Mouse (Mus musculus): ENCODE measurements around the gene Tmem91. TPM values are rescaled to one million over a fixed set of nuclear protein-coding genes. Genes with fewer than 3 reads are reported as not detected.

Tmem91 gene
- polyA plus RNA-seq, 1 experiment = 0.48 TPM

DNA sequence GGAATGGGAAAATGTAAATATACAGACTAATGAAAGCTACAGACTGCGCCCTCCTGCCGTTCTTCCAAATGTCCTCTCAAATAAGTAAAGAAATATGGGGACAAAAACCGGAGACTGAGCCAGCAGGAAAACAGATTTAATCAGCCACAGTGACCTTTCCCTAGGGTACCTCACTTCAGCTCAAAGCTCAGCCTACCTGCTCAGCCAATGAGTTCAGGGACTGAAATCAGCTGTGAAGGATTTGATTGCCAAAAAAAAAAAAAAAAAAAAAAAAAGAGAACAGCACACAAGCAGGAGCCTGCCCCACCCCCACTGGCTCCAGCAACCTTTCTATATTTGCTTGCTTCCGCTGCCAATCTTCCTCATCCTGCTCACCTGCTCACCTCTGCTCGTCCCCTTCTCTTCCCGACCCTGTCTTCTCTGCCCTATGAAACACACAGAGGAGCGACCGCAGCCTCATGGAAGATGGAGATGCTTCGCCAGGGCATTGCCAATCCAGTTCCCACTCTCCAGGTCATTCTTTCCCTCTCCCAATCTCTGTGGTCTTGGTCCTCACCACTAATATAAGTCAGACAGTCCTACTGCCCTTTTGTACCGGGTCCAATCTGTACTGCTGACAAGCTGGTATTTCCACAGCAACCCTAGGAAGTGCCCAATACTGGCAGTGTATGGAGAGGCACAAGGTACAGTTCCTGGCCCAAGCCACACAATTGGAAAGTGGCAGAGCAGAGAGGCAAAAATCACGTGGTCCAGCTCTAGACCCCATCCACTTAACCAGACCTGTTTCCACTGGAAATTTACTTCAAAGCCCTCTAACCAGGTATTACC is 19.2 kb downstream of the Tmem91 start:
- TF ChIP-seq CTCF (conservative IDR thresholded peaks at IDR 0.05; ENCODE audit: insufficient read depth, insufficient read length, low read depth, low read length) = no peak
- TF ChIP-seq POLR2A (IDR thresholded peaks at IDR 0.05; ENCODE audit: low read depth, low read length) = no peak
- peak; percentile 82 for DNase-seq
- Histone ChIP-seq H3K27ac (ENCODE audit: insufficient read depth, low read depth, low read length) (peak overlapping the region; percentile 76), H3K36me3 (ENCODE audit: control insufficient read depth, insufficient read depth, low read length) (no peaks in the 10 kb centered on the region), H3K4me3 (ENCODE audit: insufficient read depth, low read depth, low read length) (peak overlapping the region; percentile 9; the same call in 1 of the 2 replicates), H3K27me3 (replicated peaks; ENCODE audit: control insufficient read depth, insufficient read depth, low read length) (no peaks in the 10 kb centered on the region), H3K4me1 (ENCODE audit: control insufficient read depth, insufficient read depth, low read length) (peaks cover 21% of the 10 kb centered on the region; the same call in 1 of the 2 replicates)
- WGBS = 46% methylated on average over 11 of the region's 11 CpGs

DNA sequence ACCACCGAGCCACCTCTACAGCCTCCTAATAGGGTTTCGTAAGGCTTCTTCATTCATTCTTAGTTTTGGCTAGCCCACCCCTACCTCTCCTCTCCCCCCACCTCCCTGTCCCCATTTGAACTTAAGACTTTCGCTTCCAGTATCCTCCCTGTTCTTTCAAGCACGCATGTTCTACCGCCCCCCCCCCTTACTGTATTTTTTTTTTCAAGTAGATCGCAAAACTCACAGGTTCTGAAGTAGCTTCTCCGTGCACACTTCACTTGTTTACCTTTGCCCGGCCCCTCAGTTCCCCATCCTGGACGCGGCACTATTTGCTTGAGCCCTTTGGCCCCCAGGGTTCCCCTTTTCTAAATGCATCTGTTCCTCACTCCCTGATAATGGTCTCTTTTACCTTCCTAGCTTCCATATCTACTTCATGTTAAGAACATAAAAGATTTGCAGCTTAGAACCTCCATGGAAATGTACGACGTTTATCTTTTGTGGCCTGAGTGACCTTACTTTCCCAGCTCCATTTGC is 22.7 kb downstream of the Tmem91 start:
- WGBS = 80% methylated on average over 12 of the region's 12 CpGs

GRCm38 (mm10) chr7:25651281-25651680 is 23.7 kb downstream of the Tmem91 start:
- 0 out of 2 replicates have a peak, but pooled peaks have one; percentile 27 for TF ChIP-seq CTCF (conservative IDR thresholded peaks at IDR 0.05; ENCODE audit: insufficient read depth, insufficient read length, low read depth, low read length)
- no peak for TF ChIP-seq POLR2A (IDR thresholded peaks at IDR 0.05; ENCODE audit: low read depth, low read length)
- no peaks in the 10 kb centered on the region for H3K36me3 ChIP-seq (ENCODE audit: control insufficient read depth, insufficient read depth, low read length)
- no peak for DNase-seq
- peaks cover 18% of the 10 kb centered on the region; the same call in 1 of the 2 replicates for H3K4me1 ChIP-seq (ENCODE audit: control insufficient read depth, insufficient read depth, low read length)
- no peak overlapping the region for H3K4me3 ChIP-seq (ENCODE audit: insufficient read depth, low read depth, low read length)
- no peak overlapping the region for H3K27ac ChIP-seq (ENCODE audit: insufficient read depth, low read depth, low read length)
- WGBS = 74% methylated on average over 8 of the region's 8 CpGs
- H3K27me3 ChIP-seq (replicated peaks; ENCODE audit: control insufficient read depth, insufficient read depth, low read length) = no peaks in the 10 kb centered on the region

More for the DNA sequence above, 22.7 kb downstream of the Tmem91 start:
- TF ChIP-seq CTCF (conservative IDR thresholded peaks at IDR 0.05; ENCODE audit: insufficient read depth, insufficient read length, low read depth, low read length) (no peak), POLR2A (IDR thresholded peaks at IDR 0.05; ENCODE audit: low read depth, low read length) (no peak)
- Histone ChIP-seq H3K36me3 (ENCODE audit: control insufficient read depth, insufficient read depth, low read length) (no peaks in the 10 kb centered on the region), H3K4me3 (ENCODE audit: insufficient read depth, low read depth, low read length) (no peak overlapping the region), H3K4me1 (ENCODE audit: control insufficient read depth, insufficient read depth, low read length) (peaks cover 25% of the 10 kb centered on the region; the same call in 1 of the 2 replicates), H3K27ac (ENCODE audit: insufficient read depth, low read depth, low read length) (no peak overlapping the region), H3K27me3 (replicated peaks; ENCODE audit: control insufficient read depth, insufficient read depth, low read length) (no peaks in the 10 kb centered on the region)
- no peak for DNase-seq

GRCm38 (mm10) chr7:25649839-25650238 is 25.1 kb downstream of the Tmem91 start:
- no peaks in the 10 kb centered on the region for H3K36me3 ChIP-seq (ENCODE audit: control insufficient read depth, insufficient read depth, low read length)
- no peak for DNase-seq
- 67% methylated on average over 5 of the region's 5 CpGs for WGBS

DNA sequence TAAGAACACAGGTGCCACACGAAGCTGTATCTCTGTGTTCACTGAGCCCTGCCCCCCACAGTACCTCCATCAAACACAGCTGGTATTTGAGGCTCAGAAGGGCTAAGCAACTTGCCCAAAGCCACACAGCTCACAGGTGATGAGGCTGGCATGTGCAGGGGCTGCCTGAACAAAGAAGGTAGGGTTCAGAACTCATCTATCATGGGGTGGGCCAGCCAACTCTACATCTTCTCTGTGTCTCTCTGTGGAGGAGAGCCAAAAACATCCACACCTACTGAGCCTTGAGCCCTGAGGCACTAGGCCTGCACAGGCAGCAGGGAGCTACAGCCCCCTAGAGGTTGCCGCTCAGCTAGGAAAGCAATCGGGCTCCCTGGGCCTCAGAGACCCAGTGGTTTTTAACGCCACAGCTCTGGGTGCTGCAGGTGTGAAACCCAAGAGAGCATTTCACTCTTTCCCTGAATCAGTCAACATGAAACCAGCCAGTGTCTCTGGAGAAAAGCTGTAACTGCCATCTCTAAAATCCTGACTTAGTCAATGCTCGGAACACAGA is 27.3 kb downstream of the Tmem91 start:
- WGBS = 59% methylated on average over 5 of the region's 5 CpGs
- no peak for DNase-seq
- H3K36me3 ChIP-seq (ENCODE audit: control insufficient read depth, insufficient read depth, low read length) = no peaks in the 10 kb centered on the region
- H3K27ac ChIP-seq (ENCODE audit: insufficient read depth, low read depth, low read length) = no peak overlapping the region
- TF ChIP-seq POLR2A (IDR thresholded peaks at IDR 0.05; ENCODE audit: low read depth, low read length) (no peak), CTCF (conservative IDR thresholded peaks at IDR 0.05; ENCODE audit: insufficient read depth, insufficient read length, low read depth, low read length) (peak; percentile 45; the same call in 1 of the 2 replicates)
- no peak overlapping the region for H3K4me3 ChIP-seq (ENCODE audit: insufficient read depth, low read depth, low read length)
- H3K27me3 ChIP-seq (replicated peaks; ENCODE audit: control insufficient read depth, insufficient read depth, low read length) = no peaks in the 10 kb centered on the region
- peaks cover 4% of the 10 kb centered on the region; the same call in 1 of the 2 replicates for H3K4me1 ChIP-seq (ENCODE audit: control insufficient read depth, insufficient read depth, low read length)

More at GRCm38 (mm10) chr7:25649839-25650238, 25.1 kb downstream of the Tmem91 start:
- TF ChIP-seq CTCF (conservative IDR thresholded peaks at IDR 0.05; ENCODE audit: insufficient read depth, insufficient read length, low read depth, low read length) = no peak
- no peak for TF ChIP-seq POLR2A (IDR thresholded peaks at IDR 0.05; ENCODE audit: low read depth, low read length)
- H3K4me1 ChIP-seq (ENCODE audit: control insufficient read depth, insufficient read depth, low read length) = peaks cover 7% of the 10 kb centered on the region; the same call in 1 of the 2 replicates
- no peaks in the 10 kb centered on the region for H3K27me3 ChIP-seq (replicated peaks; ENCODE audit: control insufficient read depth, insufficient read depth, low read length)
- H3K4me3 ChIP-seq (ENCODE audit: insufficient read depth, low read depth, low read length) = no peak overlapping the region
- no peak overlapping the region for H3K27ac ChIP-seq (ENCODE audit: insufficient read depth, low read depth, low read length)

DNA sequence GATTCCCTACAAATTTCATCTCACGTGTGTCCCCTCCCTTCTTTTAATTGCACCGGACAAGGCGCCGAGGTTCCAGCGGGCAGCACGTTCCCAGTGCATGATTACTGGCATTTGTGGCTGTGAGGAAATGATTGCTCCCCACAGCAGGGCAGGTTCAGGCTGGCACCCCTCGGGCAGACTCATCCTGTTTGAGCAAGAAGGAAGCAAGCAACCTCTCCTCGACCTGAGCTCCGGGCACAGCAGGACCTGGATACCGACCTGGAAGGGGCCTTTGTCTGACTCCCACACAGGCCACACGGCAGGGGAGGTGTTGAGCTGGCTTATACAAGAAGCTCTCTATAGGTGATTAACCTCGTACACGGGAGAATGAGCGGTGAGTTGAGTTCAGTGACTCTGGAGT is 29.9 kb downstream of the Tmem91 start:
- H3K27ac ChIP-seq (ENCODE audit: insufficient read depth, low read depth, low read length) = peak overlapping the region; percentile 26; the same call in 1 of the 2 replicates
- TF ChIP-seq CTCF (conservative IDR thresholded peaks at IDR 0.05; ENCODE audit: insufficient read depth, insufficient read length, low read depth, low read length) = no peak
- TF ChIP-seq POLR2A (IDR thresholded peaks at IDR 0.05; ENCODE audit: low read depth, low read length) = no peak
- H3K27me3 ChIP-seq (replicated peaks; ENCODE audit: control insufficient read depth, insufficient read depth, low read length) = no peaks in the 10 kb centered on the region
- DNase-seq = peak; percentile 46
- no peaks in the 10 kb centered on the region for H3K36me3 ChIP-seq (ENCODE audit: control insufficient read depth, insufficient read depth, low read length)
- H3K4me3 ChIP-seq (ENCODE audit: insufficient read depth, low read depth, low read length) = no peak overlapping the region
- no peaks in the 10 kb centered on the region for H3K4me1 ChIP-seq (ENCODE audit: control insufficient read depth, insufficient read depth, low read length)
- WGBS = 34% methylated on average over 14 of the region's 14 CpGs

- no peak overlapping the region for H3K4me3 ChIP-seq (ENCODE audit: insufficient read depth, low read depth, low read length)
- no peaks in the 10 kb centered on the region for H3K4me1 ChIP-seq (ENCODE audit: control insufficient read depth, insufficient read depth, low read length)
- no peak for DNase-seq
- 58% methylated on average over 4 of the region's 4 CpGs for WGBS
- TF ChIP-seq POLR2A (IDR thresholded peaks at IDR 0.05; ENCODE audit: low read depth, low read length) (no peak), CTCF (conservative IDR thresholded peaks at IDR 0.05; ENCODE audit: insufficient read depth, insufficient read length, low read depth, low read length) (no peak)
- no peak overlapping the region for H3K27ac ChIP-seq (ENCODE audit: insufficient read depth, low read depth, low read length)
- H3K27me3 ChIP-seq (replicated peaks; ENCODE audit: control insufficient read depth, insufficient read depth, low read length) = no peaks in the 10 kb centered on the region
- no peaks in the 10 kb centered on the region; the same call in 1 of the 2 replicates for H3K36me3 ChIP-seq (ENCODE audit: control insufficient read depth, insufficient read depth, low read length)
These were observed 30.3 kb downstream of the Tmem91 start for GRCm38 (mm10) chr7:25644631-25645030.
